Mouse (Mus musculus) embryo, embryonic 9.5 days (tissue): ENCODE measurements at regions not wholly inside any gene's neighbourhood (a gene's known extent, or its start where the extent isn't known, plus 50 kb on each side); places are given as distances from the start of the nearest gene placed in this dataset.

Source experiments
- DNase-seq: peaks from one replicate; pipeline ENCODE4 v3.0.0-alpha.2; 2017; ENCODE audit errors: extremely low spot score

- no peak for DNase-seq
Observed at GRCm38 (mm10) chr6:84262766-84263165, 254.4 kb downstream of the Dysf start.

- DNase-seq: no peak
Observed at GRCm38 (mm10) chr6:84261483-84261882, 253.1 kb downstream of the Dysf start.
